Mouse (Mus musculus) ovary, postnatal 36 days (tissue): Measurements from ENCODE around the gene Zfp600.
"Not testable (repeated sequence)": the region's sequence is repeated elsewhere in the genome, so short reads cannot be mapped to it uniquely, and the experiment has no call there.

ENCODE experiments used
- DNase-seq: peaks from one replicate; pipeline ENCODE4 v3.0.0; 2022; ENCODE audit warnings: low spot score, mixed read lengths

The Zfp600 gene

DNA sequence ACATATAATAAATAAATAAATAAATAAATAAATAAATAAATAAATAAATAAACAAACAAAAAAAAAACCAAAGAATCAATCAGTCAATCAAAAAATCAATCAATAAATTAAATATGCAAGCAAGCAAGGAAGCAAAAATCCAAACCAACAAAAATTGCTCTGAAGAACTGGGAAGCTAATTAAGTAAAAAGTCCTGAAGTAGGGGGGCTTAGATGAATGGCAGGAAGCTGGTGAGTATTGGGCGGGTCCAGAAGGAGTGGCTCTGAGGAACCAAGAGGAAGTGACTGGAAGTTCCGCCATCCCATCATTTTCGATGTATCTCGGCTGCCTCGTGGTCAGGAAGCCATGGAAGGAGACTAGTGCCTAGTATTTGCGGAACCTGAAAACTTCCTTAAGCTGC is at the start of gene Zfp600:
TSS of gene Zfp600 (plus strand) at position 301 of the 400 bp plus-strand sequence.
- not testable (repeated sequence) for DNase-seq

DNA sequence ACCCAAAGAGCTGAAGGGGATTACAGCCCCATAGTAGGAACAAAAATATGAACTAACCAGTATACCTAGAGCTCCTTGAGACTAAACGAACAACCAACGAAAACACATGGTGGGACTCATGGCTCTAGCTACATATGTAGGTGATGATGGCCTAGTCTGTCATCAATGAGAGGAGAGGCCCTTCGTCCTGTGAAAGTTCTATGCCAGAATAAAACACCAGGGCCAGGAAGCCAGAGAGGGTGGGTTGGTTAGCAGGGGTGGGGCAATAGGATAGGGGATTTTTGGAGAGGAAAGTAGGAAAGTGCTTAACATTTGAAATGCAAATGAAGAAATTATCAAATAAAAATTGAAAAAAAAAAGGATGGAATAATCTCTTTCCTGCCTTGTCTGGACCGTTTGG is 6.3 kb downstream of the Zfp600 start:
- not testable (repeated sequence) for DNase-seq

DNA sequence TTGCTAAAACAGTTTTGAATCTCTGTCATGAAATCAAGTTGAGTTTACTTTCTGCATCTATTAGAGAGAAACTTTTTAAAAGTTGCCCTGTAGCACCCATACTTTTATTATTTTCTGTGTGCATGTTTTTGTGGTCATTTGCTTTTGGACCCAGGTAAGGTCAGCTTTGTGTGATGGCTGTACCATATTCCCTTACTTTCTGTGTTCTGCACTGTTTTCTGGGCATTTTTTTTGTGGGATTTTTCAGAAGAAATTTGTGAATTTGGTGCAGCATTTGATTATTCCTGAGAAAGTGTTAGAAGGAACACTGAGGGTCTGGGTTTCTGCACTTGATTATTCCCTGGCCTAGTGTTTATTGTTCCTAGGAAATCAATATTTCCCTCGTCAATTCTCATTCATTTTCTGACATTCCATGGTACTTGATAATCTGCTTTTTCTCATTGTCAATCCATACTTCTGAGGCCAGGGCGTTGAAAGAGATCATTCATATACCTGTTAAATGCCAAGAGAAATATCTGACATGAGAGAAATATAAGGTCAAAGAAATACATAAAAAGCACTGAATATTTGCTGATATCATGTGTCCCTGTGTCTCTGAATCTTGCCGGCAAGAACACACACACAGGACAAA is 10.7 kb downstream of the Zfp600 start:
- DNase-seq = not testable (repeated sequence)

DNA sequence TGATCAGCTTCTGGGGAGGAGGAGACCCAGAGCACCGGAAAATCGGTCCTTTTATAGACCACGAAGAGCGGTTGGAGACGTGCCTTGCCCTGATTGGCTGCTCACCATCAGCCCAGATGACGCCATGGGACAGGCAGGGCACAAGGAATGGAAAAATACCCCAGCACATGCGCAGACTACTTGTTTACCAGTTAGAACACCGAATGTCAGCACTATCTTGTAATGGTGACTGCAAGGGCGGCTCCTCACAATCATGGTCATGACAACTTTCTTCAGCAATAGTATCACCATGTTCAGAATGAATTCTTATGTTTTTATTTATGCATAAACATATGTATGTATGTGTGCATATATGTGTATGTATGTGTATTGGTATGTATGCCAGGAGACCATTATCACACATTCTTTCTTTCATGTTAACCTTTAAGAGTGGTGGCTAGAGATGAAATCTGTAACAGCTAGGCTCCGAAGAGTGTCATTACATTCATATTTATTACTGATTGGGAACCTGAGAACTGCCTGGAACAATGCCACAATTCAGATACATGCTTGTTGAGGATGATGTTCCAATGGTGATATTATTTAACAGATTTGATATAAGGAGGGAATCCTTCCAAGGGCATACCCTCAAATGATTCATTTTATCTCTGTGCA is 11.4 kb downstream of the Zfp600 start:
- DNase-seq = not testable (repeated sequence)

DNA sequence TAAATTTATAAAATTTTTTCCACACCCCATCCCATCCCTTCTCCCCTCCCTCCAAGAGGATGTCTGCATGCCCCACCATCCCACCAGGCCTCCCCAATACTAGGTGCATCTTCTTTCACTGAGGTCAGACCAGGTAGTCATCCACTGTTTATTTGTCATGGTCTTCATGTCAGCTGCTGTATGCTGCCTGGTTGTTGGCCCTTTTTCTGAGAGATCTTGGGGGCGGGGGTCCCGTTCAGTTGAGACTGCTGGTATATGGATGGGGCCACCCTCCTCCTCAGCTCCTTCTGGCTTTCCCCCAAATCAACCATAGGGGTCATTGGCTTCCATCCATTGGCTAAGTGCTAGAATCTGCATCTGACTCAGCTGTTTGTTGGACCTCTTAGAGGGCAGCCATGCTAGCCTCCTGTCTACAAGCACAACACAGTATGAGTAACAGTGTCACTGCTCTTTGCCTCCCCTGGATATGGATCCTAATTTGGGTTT is 12.1 kb downstream of the Zfp600 start:
- DNase-seq = not testable (repeated sequence)

DNA sequence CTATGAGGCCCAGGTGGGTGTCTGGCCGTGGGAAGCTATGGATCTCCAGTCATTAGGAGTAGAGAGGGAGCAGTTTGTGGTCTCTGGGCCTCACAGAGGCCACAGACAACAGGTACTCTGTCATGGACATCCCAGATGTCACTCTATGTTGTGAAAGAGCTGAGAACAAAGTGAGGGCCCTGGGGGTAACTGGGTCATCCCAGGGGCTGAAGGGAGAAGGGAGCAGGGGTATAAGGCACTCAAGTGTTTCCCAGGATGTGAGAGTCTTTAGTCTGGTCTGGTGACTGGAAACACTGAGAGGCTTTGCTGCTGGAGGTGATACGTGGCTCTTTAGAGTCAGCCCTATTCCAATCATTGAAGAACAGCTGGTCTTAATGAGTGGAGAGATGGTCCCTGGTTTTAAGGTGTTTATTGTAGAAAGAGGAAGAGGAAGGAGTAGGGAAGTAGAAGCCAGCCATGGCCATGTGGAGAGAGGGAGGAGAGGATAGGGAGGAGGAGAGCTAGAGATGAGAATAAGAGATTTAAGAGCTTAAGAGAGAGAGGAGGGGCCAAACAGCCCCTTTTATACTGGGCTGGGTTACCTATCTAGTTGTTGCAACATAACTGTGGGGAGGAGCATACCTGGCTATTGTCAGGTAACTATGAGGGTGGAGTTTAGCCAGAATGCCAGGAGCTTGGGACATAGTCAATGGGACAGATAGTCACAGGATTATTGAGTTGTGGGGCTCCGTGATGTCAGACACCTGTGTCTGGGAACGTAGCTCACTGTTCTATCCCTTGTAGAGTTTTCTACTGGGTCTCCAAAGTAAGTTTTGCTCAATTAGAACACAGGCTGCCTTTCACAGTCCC is 17.0 kb downstream of the Zfp600 start:
- peak; percentile 12 for DNase-seq

DNA sequence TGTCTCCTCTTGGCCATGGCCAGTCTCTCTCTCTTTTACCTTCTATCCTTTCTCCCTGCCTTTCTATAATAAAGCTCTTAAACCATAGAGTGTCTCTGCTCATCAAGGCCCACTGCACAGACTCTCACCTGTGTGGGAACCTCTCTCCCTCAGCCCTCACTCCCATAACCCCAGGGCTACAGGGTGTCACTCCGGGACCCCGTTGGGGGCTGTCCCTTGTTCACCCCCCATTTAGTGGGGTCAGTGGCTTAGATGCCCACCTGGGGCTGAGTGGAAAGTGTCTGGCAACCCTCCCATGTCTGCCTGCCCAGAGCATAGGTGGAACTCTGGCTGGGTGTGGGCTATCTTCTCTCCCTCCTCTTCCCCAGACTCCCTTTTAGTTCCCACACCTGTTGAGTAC is 47.7 kb downstream of the Zfp600 start:
- not testable (repeated sequence) for DNase-seq

DNA sequence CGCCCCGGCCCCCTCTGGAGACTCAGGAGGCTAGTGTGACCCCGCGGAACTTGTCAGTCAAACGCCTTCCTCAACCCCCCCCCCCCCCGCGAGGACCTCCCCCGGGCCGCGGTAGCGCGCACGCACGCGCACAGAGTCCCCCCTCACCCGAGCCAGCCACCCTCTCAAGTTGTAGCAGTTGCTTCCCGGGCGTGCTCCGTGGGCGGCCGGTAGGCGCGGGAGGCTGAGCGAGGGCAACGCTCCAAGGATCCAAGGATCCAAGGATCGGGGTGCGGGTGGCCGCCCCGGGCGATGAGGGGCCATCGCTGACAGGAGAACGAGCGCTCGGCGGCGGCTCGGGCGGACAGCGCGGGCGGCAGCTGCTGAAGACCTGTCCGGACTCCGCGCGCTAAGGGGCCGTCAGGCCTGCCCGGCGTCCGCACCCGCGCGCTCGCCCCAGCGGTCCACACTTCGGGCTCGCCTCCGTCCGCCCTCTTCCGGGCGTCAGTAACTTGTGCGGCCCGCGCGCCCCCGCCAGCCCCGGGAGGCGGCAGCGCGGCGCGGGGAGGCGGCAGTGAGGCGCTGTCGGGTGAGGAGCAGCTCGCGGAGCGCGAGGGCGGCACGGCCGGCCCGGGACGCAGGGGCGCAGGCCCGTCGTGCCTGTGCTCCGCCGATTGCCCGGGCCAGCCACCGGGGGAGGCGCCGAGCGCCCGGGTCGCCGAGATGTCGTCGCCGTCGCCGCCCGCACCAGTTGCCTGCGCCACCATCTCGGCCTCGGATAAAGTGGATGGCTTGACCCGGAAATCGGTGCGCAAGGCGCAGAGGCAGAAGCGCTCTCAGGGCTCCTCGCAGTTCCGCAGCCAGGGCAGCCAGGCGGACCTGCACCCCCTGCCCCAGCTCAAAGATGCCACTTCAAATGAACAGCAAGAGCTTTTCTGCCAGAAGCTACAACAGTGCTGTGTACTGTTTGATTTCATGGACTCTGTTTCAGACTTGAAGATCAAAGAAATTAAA is 82.9 kb downstream of the Zfp600 start:
- DNase-seq = not testable (repeated sequence)

DNA sequence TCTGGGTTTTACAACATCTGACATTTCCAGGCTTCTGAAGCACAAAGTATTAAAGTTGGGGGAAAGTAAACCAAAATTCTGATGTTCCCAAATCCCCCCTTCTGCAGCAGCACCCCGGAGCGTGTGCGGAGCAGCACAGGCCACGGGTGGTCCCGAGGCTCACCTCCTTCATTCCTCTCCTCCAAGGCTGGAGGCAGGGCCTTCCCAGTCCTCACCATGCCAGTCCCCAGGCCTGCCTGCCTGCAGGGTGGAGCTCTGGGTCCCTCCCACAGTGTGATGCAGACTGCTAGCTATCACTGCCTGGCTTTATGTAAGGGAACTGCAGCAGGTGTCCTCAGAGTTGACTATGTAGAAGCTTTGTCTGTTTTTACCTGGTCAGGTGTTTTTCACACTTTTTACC is 85.5 kb downstream of the Zfp600 start:
- peak; percentile 2 for DNase-seq
